Mouse (Mus musculus) gonadal fat pad, adult 2 months (tissue): ENCODE data around the gene Cilp. TPM values are rescaled to one million over a fixed set of nuclear protein-coding genes. Genes with fewer than 3 reads are reported as not detected.
"Not testable (repeated sequence)": the region's sequence is repeated elsewhere in the genome, so short reads cannot be mapped to it uniquely, and the experiment has no call there.

ENCODE experiments used
- DNase-seq: peaks from one replicate; pipeline ENCODE4 v3.0.0-alpha.2; 2012; ENCODE audit warnings: low read depth
- polyA plus RNA-seq: library from polyadenylated mRNA; depleted of rRNA; stranded (reverse); fragments of >200 nt; gene quantifications from 2 replicates; pipeline ENCODE4 v1.2.3, GENCODE M21; 2012; rRNA removed

Gene Cilp
- polyA plus RNA-seq, result 21.1 and 31.7 TPM in 2 replicates

- DNase-seq, result no peak
Measured at GRCm38 (mm10) chr9:65264959-65265358, at the start of gene Cilp. Gene Cilp (plus strand): TSS chr9:65265180.

GRCm38 (mm10) chr9:65215494-65216126, 49.4 kb upstream of the Cilp start:
- no peak for DNase-seq

GRCm38 (mm10) chr9:65216972-65217371, 48.0 kb upstream of the Cilp start:
- DNase-seq, result no peak

GRCm38 (mm10) chr9:65217661-65218060, 47.3 kb upstream of the Cilp start:
- no peak for DNase-seq

GRCm38 (mm10) chr9:65218916-65219315, 46.1 kb upstream of the Cilp start:
- DNase-seq, result no peak

- not testable (repeated sequence) for DNase-seq
Measured at GRCm38 (mm10) chr9:65220398-65220797, 44.6 kb upstream of the Cilp start.

- DNase-seq, result no peak
Measured at GRCm38 (mm10) chr9:65223927-65224326, 41.1 kb upstream of the Cilp start.

- DNase-seq, result no peak
Measured at GRCm38 (mm10) chr9:65225795-65226194, 39.2 kb upstream of the Cilp start.

- no peak for DNase-seq
Measured at GRCm38 (mm10) chr9:65230250-65230649, 34.7 kb upstream of the Cilp start.

GRCm38 (mm10) chr9:65231284-65231683, 33.7 kb upstream of the Cilp start:
- DNase-seq, result no peak

- DNase-seq, result no peak
Measured at GRCm38 (mm10) chr9:65233243-65233985, 31.6 kb upstream of the Cilp start.

- DNase-seq, result no peak
Measured at GRCm38 (mm10) chr9:65234734-65235133, 30.2 kb upstream of the Cilp start.

GRCm38 (mm10) chr9:65235601-65236000, 29.4 kb upstream of the Cilp start:
- DNase-seq, result no peak

- no peak for DNase-seq
Measured at GRCm38 (mm10) chr9:65237616-65238015, 27.4 kb upstream of the Cilp start.

GRCm38 (mm10) chr9:65238191-65238760, 26.7 kb upstream of the Cilp start:
- no peak for DNase-seq

GRCm38 (mm10) chr9:65239176-65239575, 25.8 kb upstream of the Cilp start:
- no peak for DNase-seq

- DNase-seq, result no peak
Measured at GRCm38 (mm10) chr9:65239731-65240130, 25.2 kb upstream of the Cilp start.

GRCm38 (mm10) chr9:65240587-65240986, 24.4 kb upstream of the Cilp start:
- no peak for DNase-seq

GRCm38 (mm10) chr9:65241973-65242372, 23.0 kb upstream of the Cilp start:
- no peak for DNase-seq

GRCm38 (mm10) chr9:65243249-65243648, 21.7 kb upstream of the Cilp start:
- DNase-seq, result no peak

- no peak for DNase-seq
Measured at GRCm38 (mm10) chr9:65244036-65244806, 20.8 kb upstream of the Cilp start.
